Mouse (Mus musculus) kidney, adult 2 months (tissue): Measurements from ENCODE around the gene Msrb2. TPM values are rescaled to one million over a fixed set of nuclear protein-coding genes. Genes with fewer than 3 reads are reported as not detected.

Source experiments
- DNase-seq: peaks from one replicate; pipeline ENCODE4 v3.0.0; 2021
- H3K27ac ChIP-seq: fragments of 200-500 bp; 2 replicates; pipeline ENCODE4 v1.5.1; 2012; ENCODE audit warnings: low read depth, low read length, control low read depth, inconsistent platforms; ENCODE audit not compliant: insufficient read depth
- H3K27me3 ChIP-seq: fragments of 200-500 bp; replicated peaks from 2 replicates; pipeline ENCODE4 v1.6.1; 2012; ENCODE audit warnings: mild to moderate bottlenecking, moderate library complexity, low read length, inconsistent platforms; ENCODE audit not compliant: control insufficient read depth, insufficient read depth
- H3K36me3 ChIP-seq: fragments of 200-500 bp; 2 replicates; pipeline ENCODE4 v1.6.1; 2012; ENCODE audit warnings: mild to moderate bottlenecking, moderate library complexity, low read length, inconsistent platforms; ENCODE audit not compliant: control insufficient read depth, insufficient read depth
- H3K4me1 ChIP-seq: fragments of 200-500 bp; 2 replicates; pipeline ENCODE4 v1.6.1; 2011; ENCODE audit warnings: low read length; ENCODE audit not compliant: control insufficient read depth, insufficient read depth
- H3K4me3 ChIP-seq: fragments of 200-500 bp; 2 replicates; pipeline ENCODE4 v1.5.1; 2011; ENCODE audit warnings: mild to moderate bottlenecking, low read depth, low read length, control low read depth; ENCODE audit not compliant: insufficient read depth
- CTCF ChIP-seq: fragments of 200-500 bp; conservative IDR thresholded peaks from 2 replicates; pipeline ENCODE4 v1.5.1; 2011; ENCODE audit warnings: low read depth, mild to moderate bottlenecking, control low read depth, low read length, moderate library complexity, mixed read lengths; ENCODE audit not compliant: insufficient read depth, insufficient read length
- POLR2A ChIP-seq: fragments of 200-500 bp; IDR thresholded peaks from one replicate; pipeline ENCODE4 v1.6.1; 2011; ENCODE audit warnings: low read depth, low read length, control low read depth
- WGBS: fragments of 180-500 bp; shearing (Covaris S2); methylation state at CpG from one replicate; pipeline ENCODE4 v1.1.7; 2018; 5-methylcytosine and 5-hydroxymethylcytosine counted together
- polyA plus RNA-seq: library from polyadenylated mRNA; depleted of rRNA; stranded (reverse); fragments of >200 nt; gene quantifications from 2 replicates; pipeline ENCODE4 v1.2.3, GENCODE M21; 2012; rRNA removed

Msrb2 gene
- polyA plus RNA-seq = 45.1 and 48.6 TPM in 2 replicates

GRCm38 (mm10) chr2:19371390-19372158, at the start of gene Msrb2:
Gene Msrb2, plus strand, starts transcription at chr2:19371440.
- Histone ChIP-seq H3K36me3 (no peaks in the 10 kb centered on the region), H3K4me1 (no peaks in the 10 kb centered on the region; the same call in 1 of the 2 replicates), H3K27ac (peak within 1 kb of the TSS; percentile 79), H3K4me3 (peak within 1 kb of the TSS; percentile 74), H3K27me3 (no peaks in the 10 kb centered on the region)
- under 1% methylated on average over 39 of the region's 39 CpGs for WGBS
- DNase-seq = peak; percentile 87
- TF ChIP-seq POLR2A = peak; percentile 38
- TF ChIP-seq CTCF = peak; percentile 59

GRCm38 (mm10) chr2:19322448-19322847, 48.8 kb upstream of the Msrb2 start:
- no peaks in the 10 kb centered on the region for H3K4me1 ChIP-seq
- TF ChIP-seq POLR2A (no peak), CTCF (no peak)
- no peaks in the 10 kb centered on the region for H3K36me3 ChIP-seq
- H3K27ac ChIP-seq = no peak overlapping the region
- no peaks in the 10 kb centered on the region for H3K27me3 ChIP-seq
- WGBS = 83% methylated on average over 9 of the region's 9 CpGs
- no peak for DNase-seq
- no peak overlapping the region for H3K4me3 ChIP-seq

GRCm38 (mm10) chr2:19326376-19326775, 44.9 kb upstream of the Msrb2 start:
- no peak for TF ChIP-seq POLR2A
- TF ChIP-seq CTCF = no peak
- WGBS = 78% methylated on average over 1 of the region's 1 CpGs
- no peak overlapping the region for H3K4me3 ChIP-seq
- H3K4me1 ChIP-seq = no peaks in the 10 kb centered on the region
- no peak overlapping the region for H3K27ac ChIP-seq
- no peak for DNase-seq
- H3K36me3 ChIP-seq = no peaks in the 10 kb centered on the region
- no peaks in the 10 kb centered on the region for H3K27me3 ChIP-seq

- no peaks in the 10 kb centered on the region for H3K27me3 ChIP-seq
- WGBS = 86% methylated on average over 4 of the region's 4 CpGs
- no peak overlapping the region for H3K27ac ChIP-seq
- no peaks in the 10 kb centered on the region for H3K4me1 ChIP-seq
- H3K4me3 ChIP-seq = no peak overlapping the region
- no peaks in the 10 kb centered on the region for H3K36me3 ChIP-seq
- TF ChIP-seq POLR2A (no peak), CTCF (no peak)
- DNase-seq = no peak
Observed at GRCm38 (mm10) chr2:19327811-19328210, 43.4 kb upstream of the Msrb2 start.

- H3K4me3 ChIP-seq = peak overlapping the region; percentile 2; the same call in 1 of the 2 replicates
- H3K27me3 ChIP-seq = no peaks in the 10 kb centered on the region
- no peaks in the 10 kb centered on the region for H3K4me1 ChIP-seq
- H3K27ac ChIP-seq = no peak overlapping the region
- no peak for TF ChIP-seq CTCF
- TF ChIP-seq POLR2A = no peak
- WGBS = 33% methylated on average over 10 of the region's 10 CpGs
- peak; percentile 11 for DNase-seq
- H3K36me3 ChIP-seq = no peaks in the 10 kb centered on the region
Observed at GRCm38 (mm10) chr2:19343901-19344635, 27.2 kb upstream of the Msrb2 start.

- TF ChIP-seq CTCF = peak; percentile 90
- no peak for TF ChIP-seq POLR2A
- peak overlapping the region; percentile 2; the same call in 1 of the 2 replicates for H3K4me3 ChIP-seq
- DNase-seq = peak; percentile 88
- H3K27ac ChIP-seq = no peak overlapping the region
- WGBS = 25% methylated on average over 20 of the region's 20 CpGs
- H3K4me1 ChIP-seq = no peaks in the 10 kb centered on the region
- no peaks in the 10 kb centered on the region for H3K27me3 ChIP-seq
- no peaks in the 10 kb centered on the region for H3K36me3 ChIP-seq
Observed at GRCm38 (mm10) chr2:19344636-19345413, 26.4 kb upstream of the Msrb2 start.
